Mouse (Mus musculus) heart, embryonic 16.5 days (tissue): ENCODE measurements around the gene Sema6d. TPM values are rescaled to one million over a fixed set of nuclear protein-coding genes. Genes with fewer than 3 reads are reported as not detected.

Source experiments
- ATAC-seq: fragments of 200-750 bp; cut with Nextera tagmentation; replicated peaks from 2 replicates; pipeline ENCODE4 v1.8.0; 2017; ENCODE audit warnings: moderate number of reproducible peaks; ENCODE audit not compliant: insufficient read depth, low FRiP score; ENCODE audit errors: extremely low read depth
- H3K27ac ChIP-seq: fragments of 300-500 bp; sonication (generic); 2 replicates; pipeline ENCODE4 v1.5.1; 2014; ENCODE audit warnings: mild to moderate bottlenecking, low read length, control low read depth, moderate library complexity
- H3K27me3 ChIP-seq: fragments of 300-500 bp; sonication (generic); 2 replicates; pipeline ENCODE4 v1.6.1; 2014; ENCODE audit warnings: low read length, mixed read lengths; ENCODE audit not compliant: control insufficient read depth, insufficient read depth
- H3K36me3 ChIP-seq: fragments of 300-500 bp; sonication (generic); 2 replicates; pipeline ENCODE4 v1.6.1; 2014; ENCODE audit not compliant: control insufficient read depth, insufficient read depth
- H3K4me1 ChIP-seq: fragments of 300-500 bp; sonication (generic); 2 replicates; pipeline ENCODE4 v1.6.1; 2014; ENCODE audit warnings: low read length, mixed read lengths; ENCODE audit not compliant: control insufficient read depth, insufficient read depth
- H3K4me2 ChIP-seq: fragments of 300-500 bp; sonication (generic); 2 replicates; pipeline ENCODE4 v1.6.1; 2014; ENCODE audit warnings: low read depth, mild to moderate bottlenecking, control low read depth, low read length
- H3K4me3 ChIP-seq: fragments of 300-500 bp; sonication (generic); 2 replicates; pipeline ENCODE4 v1.5.1; 2014; ENCODE audit warnings: mild to moderate bottlenecking, control low read depth, low read length
- H3K9ac ChIP-seq: fragments of 300-500 bp; sonication (generic); 2 replicates; pipeline ENCODE4 v1.6.1; 2014; ENCODE audit warnings: low read length, control low read depth
- H3K9me3 ChIP-seq: fragments of 300-500 bp; sonication (generic); replicated peaks from 2 replicates; pipeline ENCODE4 v1.6.1; 2016; ENCODE audit warnings: low read length; ENCODE audit not compliant: control insufficient read depth
- WGBS: fragments of 180-500 bp; shearing (Covaris S2); extraction: QIAGEN DNeasy Blood & Tissue Kit; methylation state at CpG from one replicate; pipeline ENCODE4 v1.1.7; 2014; 5-methylcytosine and 5-hydroxymethylcytosine counted together
- polyA plus RNA-seq: library from polyadenylated mRNA; unstranded; fragments of >200 nt; fragmentation: Nextera tagmentation; extraction: Ambion mirVana; gene quantifications from 2 replicates; pipeline ENCODE4 v1.2.1, GENCODE M21; 2015

The Sema6d gene
- polyA plus RNA-seq, 1 experiment from 2014 or later = 17.8 TPM

DNA sequence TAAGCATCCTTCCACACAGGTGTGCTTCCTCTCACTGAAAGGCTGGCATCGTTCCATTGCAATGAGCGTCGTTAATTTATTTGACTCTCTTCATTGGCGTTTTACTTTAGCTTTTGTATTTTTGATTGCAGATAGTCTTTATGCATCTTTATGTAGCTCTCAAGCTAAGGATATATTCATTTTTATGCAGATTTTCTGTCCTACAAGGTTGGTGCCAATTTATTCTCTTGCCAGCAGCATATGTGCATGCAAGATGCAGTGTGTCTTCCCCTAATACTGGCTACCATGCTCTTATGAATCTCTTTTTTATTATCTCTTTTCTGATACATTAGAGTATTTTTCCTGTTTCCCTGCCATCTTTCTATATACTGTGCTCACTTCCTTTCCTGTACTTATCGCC, 111.7 kb downstream of the Sema6d start:
- WGBS = 83% methylated on average over 5 of the region's 5 CpGs
- H3K4me3 ChIP-seq = no peak overlapping the region
- H3K9ac ChIP-seq = no peak overlapping the region
- H3K9me3 ChIP-seq = no peaks in the 10 kb centered on the region
- no peaks in the 10 kb centered on the region for H3K27me3 ChIP-seq
- H3K36me3 ChIP-seq = no peaks in the 10 kb centered on the region
- H3K27ac ChIP-seq = no peak overlapping the region
- no peak overlapping the region for H3K4me2 ChIP-seq
- H3K4me1 ChIP-seq = no peaks in the 10 kb centered on the region
- no peak for ATAC-seq

DNA sequence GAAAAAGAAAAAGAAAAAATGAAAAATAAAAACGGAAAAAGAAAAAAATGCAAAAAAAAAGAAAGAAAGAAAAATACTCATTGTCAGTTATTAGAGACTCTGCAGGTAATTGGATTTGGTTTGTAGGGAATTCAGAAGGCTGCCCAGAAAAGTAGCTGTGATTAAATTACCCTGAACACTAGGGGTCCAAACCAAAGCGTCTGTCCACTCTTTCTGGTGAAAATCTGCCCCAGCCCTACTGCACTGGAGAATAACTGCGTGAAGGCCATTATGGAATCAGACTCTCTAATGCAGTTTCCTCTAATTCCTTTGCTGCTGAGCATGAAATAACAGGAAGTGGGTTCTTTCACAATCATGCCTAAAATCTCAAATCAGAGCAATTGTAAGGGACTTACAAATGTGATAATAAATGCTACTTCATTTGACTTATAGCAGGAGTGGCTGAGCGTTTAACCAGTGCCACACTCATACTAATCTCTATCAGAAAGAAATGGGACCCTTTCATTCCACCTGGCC, 112.8 kb downstream of the Sema6d start:
- no peaks in the 10 kb centered on the region for H3K9me3 ChIP-seq
- no peaks in the 10 kb centered on the region for H3K27me3 ChIP-seq
- WGBS = 52% methylated on average over 4 of the region's 4 CpGs
- no peaks in the 10 kb centered on the region for H3K4me1 ChIP-seq
- no peak overlapping the region for H3K4me2 ChIP-seq
- H3K27ac ChIP-seq = no peak overlapping the region
- H3K4me3 ChIP-seq = no peak overlapping the region
- H3K9ac ChIP-seq = no peak overlapping the region
- no peaks in the 10 kb centered on the region for H3K36me3 ChIP-seq
- ATAC-seq = no peak

DNA sequence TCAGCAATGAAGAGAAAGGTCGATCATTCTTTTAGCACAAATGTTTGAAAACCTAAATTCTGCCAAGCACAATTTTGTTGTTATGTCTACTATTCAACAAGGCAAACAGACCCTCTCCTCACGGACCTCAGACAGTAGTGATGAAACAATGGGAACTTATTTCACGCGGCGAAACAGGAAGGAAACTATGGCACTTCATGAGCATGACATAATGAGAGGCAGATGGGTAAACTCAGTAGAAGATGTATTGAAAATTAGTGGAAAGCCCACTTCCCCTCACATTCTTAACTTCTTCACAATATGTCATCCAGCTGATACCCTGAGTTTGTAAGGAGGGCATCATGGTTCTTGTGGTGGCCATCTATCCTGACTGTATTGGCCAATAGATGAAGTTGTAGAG, 116.0 kb downstream of the Sema6d start:
- peaks cover 9% of the 10 kb centered on the region; the same call in 1 of the 2 replicates for H3K4me1 ChIP-seq
- ATAC-seq = no peak

DNA sequence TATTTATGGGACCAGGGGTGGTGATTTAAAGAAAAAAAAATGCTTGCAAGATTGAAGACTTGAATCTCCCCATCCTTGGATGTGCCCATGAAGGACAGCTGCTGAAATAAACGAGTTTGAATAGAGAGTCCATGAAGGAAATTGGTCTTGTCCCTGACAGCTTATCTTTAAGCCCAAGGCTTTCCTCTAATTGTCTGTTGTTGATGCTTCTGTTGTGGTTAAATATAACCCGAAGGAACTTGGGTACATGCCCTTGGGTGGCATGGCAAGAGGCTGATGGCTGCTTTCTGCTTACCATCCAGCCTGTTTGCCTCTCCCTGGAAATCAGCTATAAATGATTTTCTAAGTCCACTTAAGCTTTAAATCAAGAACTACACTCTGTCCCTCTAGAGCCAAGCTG, 118.5 kb downstream of the Sema6d start:
- no peak for ATAC-seq
- no peak overlapping the region for H3K27ac ChIP-seq
- WGBS = 25% methylated on average over 2 of the region's 2 CpGs

More for the DNA sequence above, 116.0 kb downstream of the Sema6d start:
- no peak overlapping the region for H3K4me2 ChIP-seq
- H3K36me3 ChIP-seq = no peaks in the 10 kb centered on the region
- no peak overlapping the region for H3K27ac ChIP-seq
- no peak overlapping the region for H3K9ac ChIP-seq
- no peaks in the 10 kb centered on the region for H3K27me3 ChIP-seq
- H3K9me3 ChIP-seq = no peaks in the 10 kb centered on the region
- WGBS = 70% methylated on average over 5 of the region's 5 CpGs
- no peak overlapping the region for H3K4me3 ChIP-seq

DNA sequence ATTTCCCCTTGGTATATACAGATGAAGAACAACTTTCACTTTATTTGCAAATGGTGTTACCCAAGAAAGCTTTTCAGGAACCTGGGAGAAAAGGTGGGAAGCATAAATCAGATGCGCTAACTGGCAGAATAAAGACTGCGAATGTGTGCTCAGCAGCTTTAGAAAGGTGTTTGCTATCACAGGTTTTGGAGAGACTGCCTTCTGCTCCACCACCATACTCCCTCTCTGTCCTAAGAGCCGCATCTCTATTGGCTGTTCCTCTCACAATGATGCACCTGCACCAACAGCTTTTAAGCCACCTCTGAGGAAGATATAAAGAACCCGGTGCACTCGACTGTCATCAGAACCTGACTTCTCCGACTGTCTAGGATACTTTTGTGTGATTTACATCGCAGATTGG, 133.8 kb downstream of the Sema6d start:
- no peaks in the 10 kb centered on the region for H3K36me3 ChIP-seq
- H3K27ac ChIP-seq = no peak overlapping the region
- H3K27me3 ChIP-seq = no peaks in the 10 kb centered on the region
- H3K4me1 ChIP-seq = no peaks in the 10 kb centered on the region
- WGBS = 84% methylated on average over 7 of the region's 7 CpGs
- no peaks in the 10 kb centered on the region for H3K9me3 ChIP-seq
- no peak for ATAC-seq
- H3K4me3 ChIP-seq = no peak overlapping the region
- H3K9ac ChIP-seq = no peak overlapping the region
- no peak overlapping the region for H3K4me2 ChIP-seq

More for the DNA sequence above, 118.5 kb downstream of the Sema6d start:
- no peak overlapping the region for H3K9ac ChIP-seq
- no peaks in the 10 kb centered on the region for H3K36me3 ChIP-seq
- H3K4me3 ChIP-seq = no peak overlapping the region
- H3K4me2 ChIP-seq = no peak overlapping the region
- peaks cover 9% of the 10 kb centered on the region; the same call in 1 of the 2 replicates for H3K4me1 ChIP-seq
- no peaks in the 10 kb centered on the region for H3K27me3 ChIP-seq
- no peaks in the 10 kb centered on the region for H3K9me3 ChIP-seq

DNA sequence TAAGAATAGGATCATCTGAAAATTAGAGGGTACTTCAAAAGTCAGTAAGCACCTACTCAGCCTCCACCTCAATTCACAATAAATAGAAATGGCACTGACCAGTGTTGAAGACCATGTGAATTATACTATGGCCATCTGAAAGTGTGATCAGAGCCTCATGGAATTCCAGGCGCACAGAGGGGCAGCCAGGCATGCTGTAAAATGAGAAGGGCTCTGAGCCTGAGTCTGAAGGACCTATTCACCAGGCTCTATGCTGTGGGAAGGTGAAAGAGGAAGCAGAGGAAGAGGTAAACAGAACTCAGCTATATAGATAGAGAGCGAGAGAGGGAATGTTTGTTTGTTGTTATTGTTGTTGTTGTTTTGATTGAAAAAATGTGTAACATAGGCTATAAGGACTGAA, 134.6 kb downstream of the Sema6d start:
- Histone ChIP-seq H3K4me3 (no peak overlapping the region), H3K4me2 (no peak overlapping the region), H3K36me3 (no peaks in the 10 kb centered on the region), H3K9ac (no peak overlapping the region), H3K27ac (no peak overlapping the region), H3K4me1 (no peaks in the 10 kb centered on the region), H3K9me3 (no peaks in the 10 kb centered on the region), H3K27me3 (no peaks in the 10 kb centered on the region)
- no peak for ATAC-seq
- 57% methylated on average over 2 of the region's 2 CpGs for WGBS

DNA sequence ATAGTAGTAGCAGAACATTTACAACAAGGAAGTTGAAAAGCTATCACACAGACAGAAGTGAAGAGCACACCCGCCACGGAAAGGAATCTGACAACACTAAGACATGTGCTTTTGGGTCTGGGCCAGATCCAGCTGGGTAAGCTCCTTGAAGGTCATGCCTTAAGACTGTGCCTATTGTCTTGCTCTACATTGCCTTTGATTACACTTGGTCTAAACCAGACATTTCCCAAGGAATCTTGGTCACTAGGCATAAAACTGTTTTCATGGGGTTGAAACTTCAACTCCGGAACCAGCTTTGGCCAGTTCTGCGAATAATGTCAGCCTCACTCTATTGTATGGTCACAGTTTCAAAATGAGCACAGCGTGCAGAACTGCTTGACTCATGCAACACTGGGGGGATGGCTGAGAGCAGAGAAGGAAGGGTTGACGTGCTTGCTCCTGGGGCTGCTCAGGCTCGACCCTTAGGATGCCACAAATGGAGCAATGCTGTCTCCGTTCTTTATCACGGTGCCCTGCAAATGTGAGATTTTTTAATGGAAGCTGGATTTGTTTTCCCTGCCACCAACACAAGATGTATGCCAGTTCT, 145.0 kb downstream of the Sema6d start:
- Histone ChIP-seq H3K4me2 (no peak overlapping the region), H3K4me3 (no peak overlapping the region), H3K27me3 (no peaks in the 10 kb centered on the region), H3K4me1 (peaks cover 2% of the 10 kb centered on the region; the same call in 1 of the 2 replicates), H3K36me3 (no peaks in the 10 kb centered on the region), H3K9me3 (no peaks in the 10 kb centered on the region), H3K27ac (no peak overlapping the region), H3K9ac (no peak overlapping the region)
- 68% methylated on average over 9 of the region's 9 CpGs for WGBS
- ATAC-seq = no peak

DNA sequence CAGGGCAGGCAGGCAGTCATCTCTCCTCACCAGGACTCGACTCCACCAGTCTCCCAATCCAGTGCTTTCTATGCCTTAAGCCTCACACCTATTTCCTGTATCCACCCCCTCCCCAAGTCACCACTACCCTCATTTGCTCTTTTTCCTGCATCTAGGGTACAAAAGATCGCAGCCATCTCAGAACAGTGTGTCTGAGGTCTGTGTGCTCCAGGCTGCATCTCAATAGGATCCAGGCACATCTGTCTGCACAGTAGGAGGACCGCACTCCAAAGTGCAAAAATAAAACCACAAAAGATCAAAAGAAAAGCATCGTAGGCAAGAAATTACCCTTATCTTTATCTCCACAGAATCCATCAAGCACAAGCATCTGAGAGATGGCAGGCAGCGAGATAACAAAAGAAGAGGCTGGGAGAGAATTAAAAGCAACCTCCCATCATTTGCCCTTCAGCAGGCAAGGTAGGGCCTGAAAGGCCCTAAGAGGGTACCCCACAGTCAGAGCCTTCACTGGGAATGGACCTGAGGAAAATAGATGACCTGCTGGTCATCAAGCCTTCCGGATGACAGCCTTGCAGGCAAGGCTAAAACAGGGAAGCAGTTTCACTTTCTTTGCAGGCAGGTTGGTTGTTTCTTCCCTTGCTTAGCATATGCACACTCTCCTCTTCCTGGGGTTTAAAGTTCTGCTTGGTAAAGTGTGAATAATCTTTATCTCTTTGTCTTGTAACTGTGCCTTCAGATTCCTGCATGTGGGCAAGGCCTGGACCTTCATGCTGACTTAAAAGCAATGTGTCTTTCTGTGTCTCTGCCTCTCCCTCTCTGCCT, 145.7 kb downstream of the Sema6d start:
- Histone ChIP-seq H3K27ac (no peak overlapping the region), H3K4me2 (no peak overlapping the region), H3K4me3 (no peak overlapping the region), H3K27me3 (no peaks in the 10 kb centered on the region), H3K4me1 (peaks cover 2% of the 10 kb centered on the region; the same call in 1 of the 2 replicates), H3K36me3 (no peaks in the 10 kb centered on the region), H3K9me3 (no peaks in the 10 kb centered on the region), H3K9ac (no peak overlapping the region)
- ATAC-seq = no peak
- WGBS = 48% methylated on average over 6 of the region's 6 CpGs

DNA sequence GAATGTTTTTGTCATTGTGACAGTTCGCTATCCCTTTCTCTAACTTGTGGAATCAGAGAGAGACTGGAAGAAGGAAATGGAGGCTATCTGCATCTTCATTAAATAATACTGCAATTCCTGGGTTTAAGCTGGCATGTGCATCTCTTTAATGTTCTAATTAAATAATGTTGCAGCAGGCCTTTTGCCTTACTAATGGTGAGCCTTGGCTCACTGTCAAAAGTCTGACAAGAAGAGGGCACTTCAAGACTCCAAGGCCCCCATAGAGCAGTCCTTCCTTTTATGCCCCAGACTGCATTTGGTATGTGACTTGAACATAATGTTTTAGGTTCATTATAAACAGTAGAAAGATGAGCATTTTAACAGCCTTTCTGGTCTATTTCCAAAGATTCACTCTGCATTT, 147.1 kb downstream of the Sema6d start:
- Histone ChIP-seq H3K27me3 (no peaks in the 10 kb centered on the region), H3K9ac (no peak overlapping the region), H3K4me1 (peaks cover 2% of the 10 kb centered on the region; the same call in 1 of the 2 replicates), H3K4me3 (no peak overlapping the region), H3K27ac (no peak overlapping the region), H3K36me3 (no peaks in the 10 kb centered on the region), H3K4me2 (no peak overlapping the region), H3K9me3 (no peaks in the 10 kb centered on the region)
- no peak for ATAC-seq
- WGBS = 84% methylated on average over 1 of the region's 1 CpGs
